Mouse (Mus musculus) kidney, embryonic 15.5 days (tissue): ENCODE data around the gene Lap3. TPM values are rescaled to one million over a fixed set of nuclear protein-coding genes. Genes with fewer than 3 reads are reported as not detected.
A peak's percentile ranks its signal among the peaks of the same experiment; 100 is the strongest.

Source experiments
- ATAC-seq: fragments of 200-750 bp; cut with Nextera tagmentation; replicated peaks from 2 replicates; pipeline ENCODE4 v1.8.0; 2017; ENCODE audit warnings: moderate TSS enrichment; ENCODE audit not compliant: low FRiP score
- H3K27ac ChIP-seq: fragments of 300-500 bp; sonication (generic); 2 replicates; pipeline ENCODE4 v1.5.1; 2015; ENCODE audit warnings: mild to moderate bottlenecking, inconsistent platforms
- H3K27me3 ChIP-seq: fragments of 300-500 bp; sonication (generic); 2 replicates; pipeline ENCODE4 v1.6.1; 2015; ENCODE audit warnings: inconsistent platforms
- H3K36me3 ChIP-seq: fragments of 300-500 bp; sonication (generic); 2 replicates; pipeline ENCODE4 v1.6.1; 2015; ENCODE audit warnings: inconsistent platforms
- H3K4me1 ChIP-seq: fragments of 300-500 bp; sonication (generic); 2 replicates; pipeline ENCODE4 v1.6.1; 2015; ENCODE audit warnings: inconsistent platforms
- H3K4me2 ChIP-seq: fragments of 300-500 bp; sonication (generic); 2 replicates; pipeline ENCODE4 v1.6.1; 2015; ENCODE audit warnings: moderate library complexity, mild to moderate bottlenecking, inconsistent platforms
- H3K4me3 ChIP-seq: fragments of 300-500 bp; sonication (generic); replicated peaks from 2 replicates; pipeline ENCODE4 v1.5.1; 2015; ENCODE audit warnings: mild to moderate bottlenecking, inconsistent platforms
- H3K9ac ChIP-seq: fragments of 300-500 bp; sonication (generic); 2 replicates; pipeline ENCODE4 v1.6.1; 2015; ENCODE audit warnings: mild to moderate bottlenecking, inconsistent platforms
- H3K9me3 ChIP-seq: fragments of 300-500 bp; sonication (generic); replicated peaks from 2 replicates; pipeline ENCODE4 v1.6.1; 2016; ENCODE audit warnings: inconsistent platforms
- WGBS: fragments of 180-500 bp; shearing (Covaris S2); methylation state at CpG from one replicate; pipeline ENCODE4 v1.1.7; 2015; ENCODE audit warnings: mixed read lengths; 5-methylcytosine and 5-hydroxymethylcytosine counted together
- polyA plus RNA-seq: library from polyadenylated mRNA; unstranded; fragments of >200 nt; fragmentation: Nextera tagmentation; extraction: Ambion mirVana; gene quantifications from 2 replicates; pipeline ENCODE4 v1.2.1, GENCODE M21; 2015

The Lap3 gene
- polyA plus RNA-seq, 1 experiment from 2014 or later, result 105 TPM

GRCm38 (mm10) chr5:45496930-45497550 lies 3.9 kb downstream of the Lap3 start:
- Histone ChIP-seq H3K4me2 (no peak overlapping the region), H3K4me3 (no peak overlapping the region), H3K4me1 (peaks cover 17% of the 10 kb centered on the region), H3K27ac (no peak overlapping the region), H3K9me3 (no peaks in the 10 kb centered on the region), H3K9ac (no peak overlapping the region), H3K36me3 (peaks cover 67% of the 10 kb centered on the region), H3K27me3 (no peaks in the 10 kb centered on the region)
- 86% methylated on average over 12 of the region's 12 CpGs for WGBS
- ATAC-seq, result no peak

- no peak overlapping the region for H3K9ac ChIP-seq
- no peak overlapping the region for H3K4me2 ChIP-seq
- 86% methylated on average over 5 of the region's 5 CpGs for WGBS
- no peak overlapping the region for H3K27ac ChIP-seq
- ATAC-seq, result no peak
- no peaks in the 10 kb centered on the region for H3K27me3 ChIP-seq
- H3K4me3 ChIP-seq, result no peak overlapping the region
- peaks cover 73% of the 10 kb centered on the region for H3K36me3 ChIP-seq
- no peaks in the 10 kb centered on the region for H3K9me3 ChIP-seq
- H3K4me1 ChIP-seq, result peaks cover 16% of the 10 kb centered on the region
These were observed 4.4 kb downstream of the Lap3 start for GRCm38 (mm10) chr5:45497564-45497963.

GRCm38 (mm10) chr5:45510071-45510470 lies 16.9 kb downstream of the Lap3 start:
- Histone ChIP-seq H3K27ac (no peak overlapping the region), H3K9ac (no peak overlapping the region), H3K4me1 (no peaks in the 10 kb centered on the region), H3K4me3 (no peak overlapping the region), H3K36me3 (peaks cover 82% of the 10 kb centered on the region), H3K4me2 (no peak overlapping the region), H3K9me3 (no peaks in the 10 kb centered on the region), H3K27me3 (no peaks in the 10 kb centered on the region)
- ATAC-seq, result no peak
- 78% methylated on average over 7 of the region's 7 CpGs for WGBS

GRCm38 (mm10) chr5:45512908-45513307 lies 19.7 kb downstream of the Lap3 start:
- Histone ChIP-seq H3K27ac (no peak overlapping the region), H3K36me3 (peaks cover 62% of the 10 kb centered on the region), H3K4me1 (no peaks in the 10 kb centered on the region), H3K9me3 (no peaks in the 10 kb centered on the region), H3K27me3 (no peaks in the 10 kb centered on the region), H3K4me3 (no peak overlapping the region), H3K4me2 (no peak overlapping the region), H3K9ac (no peak overlapping the region)
- ATAC-seq, result no peak
- WGBS, result 85% methylated on average over 6 of the region's 6 CpGs

GRCm38 (mm10) chr5:45513511-45513910 lies 20.3 kb downstream of the Lap3 start:
- H3K36me3 ChIP-seq, result peaks cover 57% of the 10 kb centered on the region
- H3K4me3 ChIP-seq, result no peak overlapping the region
- H3K27me3 ChIP-seq, result no peaks in the 10 kb centered on the region
- no peaks in the 10 kb centered on the region for H3K9me3 ChIP-seq
- ATAC-seq, result no peak
- no peak overlapping the region for H3K27ac ChIP-seq
- 92% methylated on average over 2 of the region's 2 CpGs for WGBS
- no peak overlapping the region for H3K9ac ChIP-seq
- H3K4me2 ChIP-seq, result no peak overlapping the region
- H3K4me1 ChIP-seq, result no peaks in the 10 kb centered on the region

- 88% methylated on average over 1 of the region's 1 CpGs for WGBS
- Histone ChIP-seq H3K4me3 (no peak overlapping the region), H3K9me3 (no peaks in the 10 kb centered on the region), H3K27ac (no peak overlapping the region), H3K4me1 (0 out of 2 replicates have a peak, but pooled peaks cover under 1% of the 10 kb centered on the region), H3K27me3 (no peaks in the 10 kb centered on the region), H3K4me2 (no peak overlapping the region), H3K36me3 (peaks cover 49% of the 10 kb centered on the region), H3K9ac (no peak overlapping the region)
- no peak for ATAC-seq
These were observed 21.4 kb downstream of the Lap3 start for GRCm38 (mm10) chr5:45514599-45514998.

GRCm38 (mm10) chr5:45515151-45515743 lies 22.1 kb downstream of the Lap3 start:
- no peak overlapping the region for H3K4me3 ChIP-seq
- WGBS, result 96% methylated on average over 10 of the region's 10 CpGs
- peaks cover 43% of the 10 kb centered on the region for H3K36me3 ChIP-seq
- no peak overlapping the region for H3K9ac ChIP-seq
- no peak overlapping the region for H3K27ac ChIP-seq
- 0 out of 2 replicates have a peak, but pooled peaks cover 3% of the 10 kb centered on the region for H3K4me1 ChIP-seq
- H3K4me2 ChIP-seq, result no peak overlapping the region
- no peaks in the 10 kb centered on the region for H3K9me3 ChIP-seq
- H3K27me3 ChIP-seq, result no peaks in the 10 kb centered on the region
- ATAC-seq, result no peak

- ATAC-seq, result peak; percentile 96
- Histone ChIP-seq H3K36me3 (peaks cover 30% of the 10 kb centered on the region), H3K9ac (peak within 1 kb of the TSS; percentile 92), H3K27ac (peak within 1 kb of the TSS; percentile 67), H3K27me3 (no peaks in the 10 kb centered on the region), H3K4me3 (peak within 1 kb of the TSS; percentile 85), H3K4me2 (peak within 1 kb of the TSS; percentile 81), H3K4me1 (peaks cover 15% of the 10 kb centered on the region), H3K9me3 (no peaks in the 10 kb centered on the region)
- 2% methylated on average over 56 of the region's 56 CpGs for WGBS
These were observed 27.0 kb downstream of the Lap3 start, which contains the start of gene Med28 for GRCm38 (mm10) chr5:45519960-45520808. Gene Med28, plus strand, starts transcription at chr5:45520229.

GRCm38 (mm10) chr5:45520809-45521110 lies 27.6 kb downstream of the Lap3 start:
- WGBS, result 3% methylated on average over 5 of the region's 5 CpGs
- peak overlapping the region; percentile 85 for H3K4me3 ChIP-seq
- ATAC-seq, result no peak

GRCm38 (mm10) chr5:45521601-45522000 lies 28.4 kb downstream of the Lap3 start:
- peaks cover 15% of the 10 kb centered on the region for H3K4me1 ChIP-seq
- H3K9ac ChIP-seq, result no peak overlapping the region
- ATAC-seq, result no peak
- WGBS, result 93% methylated on average over 6 of the region's 6 CpGs
- no peaks in the 10 kb centered on the region for H3K27me3 ChIP-seq
- H3K27ac ChIP-seq, result no peak overlapping the region
- H3K4me3 ChIP-seq, result peak overlapping the region; percentile 85
- H3K9me3 ChIP-seq, result no peaks in the 10 kb centered on the region
- peak overlapping the region; percentile 81 for H3K4me2 ChIP-seq
- H3K36me3 ChIP-seq, result peaks cover 44% of the 10 kb centered on the region

More at GRCm38 (mm10) chr5:45520809-45521110, 27.6 kb downstream of the Lap3 start:
- Histone ChIP-seq H3K9ac (peak overlapping the region; percentile 92), H3K4me2 (peak overlapping the region; percentile 81), H3K9me3 (no peaks in the 10 kb centered on the region), H3K27ac (peak overlapping the region; percentile 67; the same call in 1 of the 2 replicates), H3K27me3 (no peaks in the 10 kb centered on the region), H3K4me1 (peaks cover 15% of the 10 kb centered on the region), H3K36me3 (peaks cover 36% of the 10 kb centered on the region)

- 92% methylated on average over 10 of the region's 10 CpGs for WGBS
- peaks cover 70% of the 10 kb centered on the region for H3K36me3 ChIP-seq
These were observed 31.9 kb downstream of the Lap3 start for GRCm38 (mm10) chr5:45525101-45525500.

GRCm38 (mm10) chr5:45526338-45526737 lies 33.2 kb downstream of the Lap3 start:
- Histone ChIP-seq H3K9ac (no peak overlapping the region), H3K36me3 (peaks cover 81% of the 10 kb centered on the region), H3K9me3 (no peaks in the 10 kb centered on the region), H3K4me3 (no peak overlapping the region), H3K4me2 (no peak overlapping the region), H3K27me3 (no peaks in the 10 kb centered on the region), H3K4me1 (peaks cover 5% of the 10 kb centered on the region), H3K27ac (no peak overlapping the region)
- no peak for ATAC-seq
- WGBS, result 88% methylated on average over 4 of the region's 4 CpGs

More at GRCm38 (mm10) chr5:45525101-45525500, 31.9 kb downstream of the Lap3 start:
- Histone ChIP-seq H3K27ac (no peak overlapping the region), H3K27me3 (no peaks in the 10 kb centered on the region), H3K4me2 (no peak overlapping the region), H3K4me1 (peaks cover 12% of the 10 kb centered on the region), H3K9ac (no peak overlapping the region), H3K9me3 (no peaks in the 10 kb centered on the region), H3K4me3 (no peak overlapping the region)
- ATAC-seq, result no peak
